In the genomic region with DNA sequence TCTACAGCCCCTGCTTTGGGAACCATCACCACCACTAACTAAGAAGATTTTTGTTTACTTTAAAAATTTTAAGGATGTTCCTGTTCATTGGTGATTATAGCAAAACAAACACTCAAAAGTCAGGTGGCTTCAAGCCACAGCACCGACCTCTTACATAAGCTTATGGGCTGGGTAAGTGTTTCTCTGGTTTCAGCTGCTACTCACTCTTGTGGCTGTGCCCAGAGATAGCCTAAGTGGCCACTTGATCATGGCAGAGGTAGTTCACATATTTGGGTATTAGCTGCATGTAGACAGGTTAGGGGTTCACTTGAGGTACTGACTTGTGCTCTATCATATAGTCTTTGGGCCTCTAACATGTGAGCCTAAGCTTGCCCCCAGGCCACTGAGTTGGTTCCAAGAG, we compare ENCODE assay signal across 23 mouse cellular contexts.
DNase-seq lines count a peak whose midpoint lies in the region; ATAC-seq lines count a peak whose summit lies in the region.
"Had no signal": no experiment of that assay in that cellular context is flagged by ENCODE, and none has a peak within 500 bp of the region (broad histone marks: within the 10 kb centered on the region; RNA-seq: fewer than 3 reads in every experiment).

No protein-coding gene starts in this region.

- no peak overlapping the region for H3K27ac ChIP-seq in lung, embryonic 15.5 days
- H3K27ac ChIP-seq: forebrain, embryonic 10.5 days; forebrain, embryonic 13.5 days; gastrocnemius, adult 2 months; hindbrain, embryonic 10.5 days; hindbrain, embryonic 13.5 days had no signal

- no peak overlapping the region for H3K9ac ChIP-seq in lung, embryonic 15.5 days
- H3K9ac ChIP-seq: forebrain, embryonic 13.5 days; hindbrain, embryonic 13.5 days had no signal

- peak; percentile 69 to 75 for DNase-seq in lung, adult 18-20 months
- DNase-seq in lung, postnatal 10 days: peak; percentile 28
- peak; percentile 81 for DNase-seq in lung, postnatal 36 days
- no peak for DNase-seq in left cerebral cortex, postnatal 25 days (ENCODE audit: low spot score in 2 of 2)
- DNase-seq in retina, postnatal 1 day: no peak
- DNase-seq in layer of hippocampus, adult 9-10 months (ENCODE audit: low spot score): no peak
- no peak for DNase-seq in adrenal gland, postnatal 10 days
- DNase-seq: adrenal gland, adult 8-10 months; adrenal gland, postnatal 36 days; cerebellum, adult 18-20 months; cerebellum, adult 9-10 months; cerebellum, postnatal 14 days; gastrocnemius, adult 2 months; gastrocnemius, postnatal 14 days; heart, adult 11 months had no signal

- H3K36me3 ChIP-seq in lung, embryonic 15.5 days: no peaks in the 10 kb centered on the region
- H3K36me3 ChIP-seq: forebrain, embryonic 10.5 days; hindbrain, embryonic 10.5 days; hindbrain, embryonic 13.5 days had no signal

- no peak overlapping the region for H3K4me2 ChIP-seq in lung, embryonic 15.5 days
- H3K4me2 ChIP-seq: forebrain, embryonic 13.5 days; heart, embryonic 11.5 days; hindbrain, embryonic 13.5 days had no signal

- no peaks in the 10 kb centered on the region for H3K27me3 ChIP-seq in lung, embryonic 15.5 days
- H3K27me3 ChIP-seq: forebrain, embryonic 13.5 days; hindbrain, embryonic 13.5 days had no signal

- no peak overlapping the region for H3K4me3 ChIP-seq in lung, embryonic 15.5 days
- H3K4me3 ChIP-seq: forebrain, embryonic 10.5 days; forebrain, embryonic 13.5 days; gastrocnemius, adult 2 months; hindbrain, embryonic 10.5 days; hindbrain, embryonic 13.5 days had no signal

- no peaks in the 10 kb centered on the region for H3K9me3 ChIP-seq in lung, embryonic 15.5 days
- H3K9me3 ChIP-seq: forebrain, embryonic 10.5 days; forebrain, embryonic 13.5 days; hindbrain, embryonic 10.5 days; hindbrain, embryonic 13.5 days had no signal

- intact Hi-C loops in left cerebral cortex, postnatal 25 days (cut with DNase I): no loop called here

- WGBS in lung, embryonic 15.5 days: 23% methylated on average over 1 of the region's 1 CpGs

- H3K4me1 ChIP-seq in lung, embryonic 15.5 days: no peaks in the 10 kb centered on the region
- H3K4me1 ChIP-seq: forebrain, embryonic 10.5 days; forebrain, embryonic 13.5 days; hindbrain, embryonic 10.5 days; hindbrain, embryonic 13.5 days had no signal

- 0 out of 2 replicates have a peak, but pooled peaks have one; percentile 55 for ATAC-seq in lung, embryonic 15.5 days (ENCODE audit: borderline replicate concordance, extremely low read depth, low FRiP score, low TSS enrichment)
- ATAC-seq: activated CD4-positive, CD25-positive, alpha-beta regulatory T cell, adult 4 months; forebrain, embryonic 13.5 days; forebrain, embryonic 16.5 days had no signal

Comparison
In these comparisons a context has a peak if more than half of its experiments do, and no peak if none do; other contexts are left out.
1. DNase-seq: peak in lung, adult 18-20 months (2 of 2), lung, postnatal 10 days (single experiment) and lung, postnatal 36 days (single experiment); none in left cerebral cortex, postnatal 25 days (0 of 2), retina, postnatal 1 day (single experiment), layer of hippocampus, adult 9-10 months (single experiment) and adrenal gland, postnatal 10 days (single experiment).